Mouse (Mus musculus) adrenal gland, adult 8-10 months (tissue): Measurements from ENCODE around the gene Smc4. TPM values are rescaled to one million over a fixed set of nuclear protein-coding genes. Genes with fewer than 3 reads are reported as not detected.

ENCODE experiments used
- microRNA-seq, 2 experiments: library from miRNA; unstranded; fragments of <30 nt; microRNA quantifications; one replicate each; pipeline ENCODE4 v1.2.0; 2022
- total RNA-seq, 4 experiments: library from RNA; stranded (reverse); gene quantifications; 2 replicates each; pipeline ENCODE4 v1.2.4; 2022

The Smc4 gene
- total RNA-seq, 4 experiments from 2014 or later: 26.5 to 33.6 (median 29.2) TPM

Small RNAs within 50 kb of the gene (microRNA-seq; reads per million reads assigned to microRNA genes)
- gene Mir15b (307 to 668 reads per million in 2 experiments), gene Mir16-2 (139 to 248 reads per million in 2 experiments)

Other genes starting within 250 kb of the Smc4 start
- gene 1110032F04Rik, start 135.2 kb upstream of the Smc4 start, total RNA-seq: under 1 TPM in 3 of 4 experiments, not detected in 1; 0.10 to 0.17 (median 0.12) TPM
- 10 to 100 TPM; 22.7 to 40.6 (median 30.2) TPM for gene Ift80, start 168 bp upstream of the Smc4 start, total RNA-seq
- gene Trim59, start 40.0 kb downstream of the Smc4 start, total RNA-seq: 1 to 10 TPM; 4.4 to 5.8 (median 5.1) TPM
- gene Kpna4, start 122.4 kb downstream of the Smc4 start, total RNA-seq: 10 to 100 TPM; 53.4 to 79.9 (median 67.1) TPM
- not detected for gene Arl14, start 217.7 kb downstream of the Smc4 start, total RNA-seq